Mouse (Mus musculus) cerebellum, adult 8-10 months (tissue): Measurements from ENCODE around the gene Mrps35.
A peak's percentile ranks its signal among the peaks of the same experiment; 100 is the strongest.

ENCODE experiments used
- DNase-seq: peaks from one replicate; pipeline ENCODE4 v3.0.0; 2022

The Mrps35 gene

DNA sequence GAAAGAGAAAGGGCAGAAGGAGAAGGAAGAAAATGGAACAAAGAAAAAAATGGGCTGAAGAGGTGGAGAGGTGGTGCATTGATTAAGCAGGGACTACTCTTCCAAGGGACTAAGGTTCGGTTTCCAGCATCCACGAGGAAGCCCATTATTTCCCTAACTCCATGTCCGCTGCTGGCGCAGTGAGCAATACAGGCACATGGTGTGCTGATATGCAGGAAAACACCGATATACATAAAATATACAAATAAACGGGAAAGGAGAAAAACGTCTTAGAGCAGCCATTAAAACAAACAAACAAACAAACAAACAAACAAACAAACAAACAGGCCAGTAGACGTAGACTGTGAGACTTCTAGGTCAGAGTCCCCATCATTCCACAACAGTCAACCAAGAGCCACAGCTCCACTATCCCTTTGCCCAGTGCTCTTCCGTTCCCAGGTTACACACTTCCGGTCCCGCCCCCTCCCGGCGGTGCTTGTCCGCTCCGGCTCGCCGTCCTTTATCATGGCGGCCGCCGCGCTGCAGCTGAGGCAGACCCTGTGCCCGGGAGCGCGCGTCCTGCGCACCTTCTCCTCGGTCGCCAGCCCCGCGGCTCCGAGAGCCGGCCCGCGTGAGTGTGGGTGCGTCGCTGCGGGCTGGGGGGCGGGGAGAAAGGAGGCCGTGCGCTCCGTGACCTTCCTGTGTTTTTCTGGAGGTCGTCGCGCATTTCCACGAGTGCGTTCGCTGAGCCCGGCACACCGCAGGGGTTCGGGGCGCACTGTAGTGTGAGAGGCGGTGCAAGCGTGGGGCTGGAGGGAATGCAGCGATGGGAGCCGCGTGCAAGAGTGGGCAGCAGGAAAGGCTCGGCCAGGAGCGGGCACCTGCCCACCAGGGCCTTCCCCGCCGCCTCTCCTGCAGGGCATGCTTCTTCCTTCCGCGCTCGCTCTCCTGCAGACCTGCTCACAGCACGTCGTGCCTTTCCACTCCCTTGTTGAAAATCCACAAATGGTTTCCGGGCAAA lies at the start of gene Mrps35:
Mrps35 (plus strand) TSS at position 474 of the 1,000 bp plus-strand sequence.
- DNase-seq: peak; percentile 87

DNA sequence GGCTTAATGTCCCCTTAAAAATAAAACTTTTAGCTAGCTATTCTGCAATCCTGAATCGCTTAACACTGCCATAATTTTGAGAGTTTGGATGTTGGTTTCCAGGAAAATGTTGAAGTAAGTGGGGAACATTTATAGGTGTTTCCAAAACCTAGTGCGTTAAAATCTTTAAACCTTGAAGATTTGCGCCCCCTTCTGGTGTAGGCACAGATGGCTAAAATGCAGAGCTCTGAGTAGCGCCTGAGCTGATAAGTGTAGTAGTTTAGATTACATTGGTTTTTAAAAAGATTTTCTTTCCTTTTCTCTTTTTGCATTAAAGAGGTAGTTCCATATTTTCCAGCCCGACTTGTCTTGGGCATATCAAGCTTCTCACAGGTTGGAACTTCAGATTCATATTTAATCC lies 48.3 kb upstream of the Mrps35 start:
- DNase-seq: peak; percentile 38

DNA sequence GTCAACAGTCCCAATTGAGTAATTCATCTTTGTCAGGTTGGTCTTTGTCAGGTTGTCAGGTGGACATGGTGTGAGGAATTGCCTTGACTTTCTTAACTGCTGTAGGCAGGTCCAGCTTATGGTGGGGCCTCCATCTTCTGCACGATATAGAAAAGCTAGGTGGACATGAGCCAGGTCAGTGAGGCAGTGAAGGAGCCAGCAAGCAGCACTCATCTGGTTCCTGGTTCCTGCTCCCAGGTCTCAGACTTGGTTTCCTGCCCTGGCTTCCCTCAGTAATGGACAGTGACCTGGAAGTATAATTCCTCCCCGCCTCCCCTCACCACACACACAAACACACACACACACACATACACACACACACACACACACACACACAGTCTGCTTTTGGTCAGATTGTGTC lies 47.2 kb upstream of the Mrps35 start:
- DNase-seq: no peak

DNA sequence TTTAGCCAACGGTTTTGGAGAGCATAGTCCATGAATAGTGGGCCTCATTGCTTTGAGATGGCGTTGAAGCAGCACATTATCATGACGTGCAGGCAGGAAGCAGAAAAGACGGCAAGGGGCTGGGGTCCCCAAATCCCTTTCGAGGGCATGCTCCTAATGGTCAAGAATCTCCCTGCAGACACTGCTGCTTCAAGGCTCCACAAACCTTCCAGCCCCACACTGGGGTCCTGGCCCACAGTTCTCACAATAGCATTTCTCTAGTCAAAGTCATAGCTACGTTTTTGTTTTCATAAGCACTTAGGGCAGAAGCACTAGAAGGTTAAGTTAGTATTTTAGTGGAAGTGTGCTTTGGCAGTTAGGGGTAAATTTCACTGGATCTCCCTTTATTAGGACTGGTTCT lies 46.7 kb upstream of the Mrps35 start:
- DNase-seq: no peak

DNA sequence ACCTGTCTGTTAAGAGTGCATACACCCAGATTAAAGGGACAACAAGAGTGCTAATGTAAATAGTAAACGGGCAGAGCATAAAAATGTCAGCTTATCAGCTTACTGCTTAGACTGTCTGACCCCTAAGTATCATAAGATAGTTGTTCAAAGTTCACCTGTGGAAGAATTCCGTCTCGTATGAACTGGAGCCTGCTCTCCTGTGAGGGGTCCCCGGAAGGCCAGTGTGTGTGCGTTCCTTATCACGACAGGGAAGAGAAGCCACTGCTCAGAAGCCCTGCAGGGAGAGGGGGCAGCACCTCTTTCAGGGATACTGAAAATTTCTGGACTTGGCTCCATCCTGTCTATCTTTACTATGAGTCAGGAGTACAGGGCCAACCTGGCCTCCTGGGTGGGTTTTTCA lies 45.6 kb upstream of the Mrps35 start:
- no peak for DNase-seq

DNA sequence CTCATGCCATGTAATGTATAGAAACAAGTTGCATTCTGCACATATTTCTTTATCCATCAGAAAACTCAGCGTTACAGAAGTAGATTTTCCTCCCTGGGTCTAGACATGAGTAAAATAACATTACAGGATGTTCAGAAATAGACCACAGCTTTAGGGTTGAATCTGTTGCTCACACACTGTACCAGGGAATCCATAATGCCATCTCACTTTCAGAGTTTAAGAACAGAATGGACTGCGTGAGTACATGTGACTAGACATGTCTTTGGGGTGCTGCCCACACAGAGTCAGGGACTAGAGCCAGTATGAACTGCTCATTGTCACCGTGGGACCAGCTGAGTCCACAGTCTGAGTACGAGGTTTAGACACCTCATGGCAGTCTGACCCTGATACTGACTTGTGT lies 43.9 kb upstream of the Mrps35 start:
- no peak for DNase-seq

DNA sequence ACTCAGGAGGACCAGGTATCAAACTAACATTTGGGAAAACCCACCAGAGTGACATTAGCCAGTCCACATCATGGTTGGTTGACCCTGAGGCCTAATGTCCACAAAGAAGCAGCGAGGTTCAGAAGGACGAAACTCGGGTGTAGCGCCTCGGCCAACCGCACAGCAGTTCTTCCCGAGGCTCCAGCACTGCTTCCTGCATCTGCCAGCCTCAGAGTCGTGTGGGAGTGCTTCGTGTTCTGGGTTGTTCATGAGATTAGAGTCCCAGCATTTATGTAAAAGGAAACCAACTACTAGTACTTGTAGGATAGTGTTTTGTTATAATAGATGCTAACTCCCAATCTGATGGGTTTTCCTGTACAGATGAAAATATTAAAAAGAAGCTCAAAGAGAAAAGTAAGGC lies 43.3 kb upstream of the Mrps35 start:
- DNase-seq: no peak

DNA sequence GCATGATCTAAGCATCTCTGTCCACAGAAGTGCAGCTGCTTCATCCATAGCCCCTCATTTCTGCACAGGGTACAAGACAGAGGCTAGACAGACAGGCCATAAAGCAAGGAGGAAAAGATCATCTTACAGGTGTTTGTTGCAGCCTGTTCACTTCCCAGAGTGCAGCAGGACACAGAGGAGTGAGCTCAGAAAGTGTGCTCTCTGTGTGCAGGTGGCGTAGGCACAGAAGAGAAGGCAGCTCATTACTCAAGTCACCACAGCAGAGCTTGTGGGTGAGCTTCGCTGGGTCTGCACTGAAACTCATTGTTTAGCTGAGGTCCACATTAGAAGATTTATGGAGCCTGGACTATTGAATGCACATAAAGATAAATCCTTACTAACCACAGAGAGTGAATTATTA lies 42.8 kb upstream of the Mrps35 start:
- no peak for DNase-seq

DNA sequence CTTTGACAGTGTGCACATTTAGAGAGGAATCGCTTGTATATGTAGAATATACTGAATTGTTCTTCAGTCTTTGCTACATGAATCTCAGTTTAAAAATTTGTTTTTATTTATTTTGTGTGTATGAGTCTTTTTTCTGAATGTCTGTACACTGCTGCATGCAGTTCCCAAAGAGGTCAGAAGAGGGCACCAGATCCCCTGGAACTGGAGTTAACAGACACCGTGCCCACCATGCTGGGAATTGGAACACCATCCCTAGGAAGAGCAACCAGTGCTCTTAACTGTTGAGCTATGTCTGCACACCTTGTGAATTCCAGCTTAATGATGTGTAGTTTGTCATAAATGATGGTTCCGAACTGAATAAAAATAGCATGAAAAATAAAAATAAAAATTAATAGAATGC lies 34.4 kb upstream of the Mrps35 start:
- DNase-seq: peak; percentile 65

DNA sequence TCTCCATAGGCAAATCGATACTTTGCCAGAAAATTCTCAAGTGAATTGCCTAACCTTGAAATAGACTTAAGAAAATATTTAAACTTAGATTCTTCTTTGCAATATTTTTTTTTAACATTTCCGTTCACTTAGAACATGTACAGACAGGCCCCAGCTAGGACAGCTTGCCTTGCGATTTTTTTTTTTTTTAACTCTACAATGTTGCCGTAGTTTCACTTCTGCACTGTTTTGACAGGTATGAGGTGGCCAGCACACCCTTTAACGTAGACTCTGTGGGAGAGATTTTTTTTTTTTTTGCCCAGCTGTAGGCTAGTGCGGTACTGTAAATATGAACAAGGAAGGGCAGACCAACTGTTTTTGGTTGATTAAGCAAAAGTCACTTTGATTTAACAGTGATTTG lies 32.2 kb upstream of the Mrps35 start:
- no peak for DNase-seq

DNA sequence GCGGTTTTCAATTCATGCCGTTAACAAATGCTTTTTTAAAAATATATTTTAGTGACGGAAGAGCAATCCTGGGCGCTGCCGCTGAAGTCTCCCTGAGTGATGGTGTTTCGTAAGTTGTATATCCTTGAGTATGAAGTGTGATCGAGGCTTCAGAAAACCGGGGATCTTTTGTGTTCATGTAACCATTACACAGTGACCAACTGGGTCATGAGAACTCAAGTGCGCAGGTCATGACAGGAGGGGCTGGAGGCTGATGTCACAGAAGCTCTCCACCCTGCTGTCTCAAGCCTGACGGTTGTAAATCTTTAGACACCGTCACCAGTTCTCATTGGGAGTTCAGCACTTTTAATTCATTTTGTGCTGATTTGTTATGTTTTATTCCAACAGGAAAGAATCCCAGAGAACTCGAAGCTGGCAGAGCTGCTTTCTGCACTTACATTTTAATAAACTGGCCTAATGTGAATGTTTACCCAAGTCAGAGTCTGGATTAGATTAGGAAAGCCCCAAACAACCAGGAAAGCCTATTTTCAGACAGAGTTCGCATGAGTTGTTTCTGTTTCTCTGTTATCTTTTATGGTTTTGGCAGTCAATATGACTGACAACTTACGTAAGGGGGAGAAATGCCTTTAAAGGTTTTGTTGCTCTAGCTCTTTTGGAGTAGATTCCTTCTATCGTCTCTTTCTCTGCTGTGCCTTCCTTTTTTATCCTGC lies 31.6 kb upstream of the Mrps35 start:
- no peak for DNase-seq

DNA sequence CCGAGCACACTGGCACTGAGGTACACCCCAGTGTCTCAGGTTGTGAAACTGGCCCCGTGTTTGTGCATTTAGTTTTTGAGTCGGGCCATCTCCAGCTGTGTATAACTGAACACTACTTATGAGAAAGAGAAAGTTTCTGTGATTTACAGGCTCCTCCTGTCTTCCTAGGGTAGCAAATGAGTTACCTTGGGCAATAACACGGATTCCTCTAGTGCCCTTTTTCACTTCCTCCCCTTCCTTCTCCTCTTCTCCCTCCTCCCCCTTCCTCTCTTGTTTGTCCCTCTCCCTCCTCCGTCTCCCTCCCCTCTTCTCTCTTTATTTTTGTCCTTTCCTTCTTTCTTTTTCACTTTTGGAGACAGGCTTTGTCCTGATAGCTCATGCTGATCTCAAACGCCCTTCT lies 31.0 kb upstream of the Mrps35 start:
- no peak for DNase-seq

DNA sequence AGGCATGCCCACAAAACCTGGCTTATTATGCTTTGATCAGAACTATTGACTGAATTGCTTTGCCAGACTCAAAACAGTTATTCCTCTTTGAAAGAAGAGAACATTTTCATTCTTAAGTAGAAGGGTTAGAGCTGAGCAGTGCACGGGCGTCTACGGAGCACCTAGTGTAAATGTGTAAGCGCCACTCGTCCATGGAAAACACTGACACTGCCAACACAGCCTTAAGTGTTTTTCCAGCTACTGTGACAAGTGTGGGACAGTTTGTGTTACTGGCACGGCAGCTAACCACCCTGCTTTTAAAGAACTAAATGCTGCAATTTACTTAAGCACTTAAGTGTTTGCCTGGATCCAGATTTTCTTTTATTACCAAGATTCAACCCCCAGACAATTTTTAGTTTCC lies 30.6 kb upstream of the Mrps35 start:
- no peak for DNase-seq

DNA sequence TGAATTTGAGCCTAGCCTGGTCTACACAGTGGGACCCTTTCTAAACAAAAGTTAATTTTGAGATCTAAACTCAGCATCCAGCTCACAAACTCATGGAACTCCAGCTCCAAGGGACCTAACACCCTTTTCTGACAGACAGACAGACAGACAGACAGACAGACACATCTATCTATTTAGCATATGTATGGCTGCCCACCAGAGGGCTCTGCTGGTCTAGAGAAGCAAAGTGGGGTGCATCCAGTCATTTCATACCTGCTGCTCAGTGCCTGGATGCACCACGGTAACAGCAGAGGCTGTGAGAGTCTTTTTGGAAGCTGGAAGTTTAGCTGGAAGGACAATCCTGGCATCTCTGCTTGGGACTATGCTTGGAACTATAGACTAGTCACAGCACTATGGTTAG lies 29.0 kb upstream of the Mrps35 start:
- DNase-seq: no peak

DNA sequence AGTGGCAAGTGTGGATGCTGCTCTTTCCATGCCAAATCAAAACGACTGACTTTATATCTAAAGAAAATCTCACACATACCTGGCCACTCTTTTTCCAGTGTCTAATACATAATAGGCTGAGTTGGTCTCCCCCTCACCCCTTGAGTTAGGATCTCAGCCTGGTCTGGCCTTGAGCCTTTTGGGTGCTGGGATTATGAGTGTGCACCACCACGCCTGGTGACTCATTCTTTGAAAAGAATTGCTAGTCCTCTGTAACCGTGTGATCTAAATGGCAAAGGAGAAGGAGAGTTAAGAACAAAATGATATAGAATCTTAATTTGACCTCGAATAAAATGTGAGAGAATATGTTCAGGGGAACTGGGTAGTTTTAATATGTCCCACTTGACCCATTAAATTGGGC lies 24.7 kb upstream of the Mrps35 start:
- DNase-seq: no peak

DNA sequence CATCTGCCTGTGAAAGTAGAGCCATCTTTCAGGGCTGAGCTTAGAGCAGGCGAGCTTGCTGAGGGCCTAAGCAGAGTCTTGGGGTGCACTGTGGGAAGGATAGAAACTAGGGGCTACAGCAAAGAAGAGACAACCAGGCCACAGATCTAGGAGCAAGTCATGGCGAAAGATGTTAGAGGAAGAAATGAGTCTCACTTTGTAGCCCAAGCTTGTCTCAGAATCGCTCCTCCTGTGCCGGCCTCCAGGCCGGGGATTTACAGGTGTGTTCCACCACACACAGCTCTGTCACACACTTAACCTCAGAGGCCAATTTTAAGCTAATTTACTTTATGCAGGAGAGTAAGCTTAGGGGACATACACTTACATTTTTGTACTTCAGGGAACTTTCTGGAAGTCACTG lies 24.2 kb upstream of the Mrps35 start:
- DNase-seq: no peak

DNA sequence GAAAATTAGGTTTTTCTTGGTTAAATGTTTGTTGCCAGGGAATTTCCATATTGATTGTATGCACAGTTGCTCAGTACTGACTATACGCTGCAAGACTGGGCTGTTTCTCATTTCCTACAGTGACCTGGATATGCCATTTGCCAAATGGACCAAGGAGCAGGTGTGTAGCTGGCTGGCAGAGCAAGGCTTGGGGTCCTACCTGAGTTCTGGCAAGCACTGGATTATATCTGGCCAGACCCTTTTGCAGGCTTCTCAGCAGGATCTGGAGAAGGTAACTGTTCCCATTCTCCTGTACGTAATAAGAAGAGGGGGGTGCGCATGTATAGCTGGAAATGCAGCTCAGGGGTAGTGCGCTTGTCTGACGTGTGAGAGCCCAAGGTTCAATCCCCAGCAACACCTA lies 21.4 kb upstream of the Mrps35 start:
- DNase-seq: no peak

DNA sequence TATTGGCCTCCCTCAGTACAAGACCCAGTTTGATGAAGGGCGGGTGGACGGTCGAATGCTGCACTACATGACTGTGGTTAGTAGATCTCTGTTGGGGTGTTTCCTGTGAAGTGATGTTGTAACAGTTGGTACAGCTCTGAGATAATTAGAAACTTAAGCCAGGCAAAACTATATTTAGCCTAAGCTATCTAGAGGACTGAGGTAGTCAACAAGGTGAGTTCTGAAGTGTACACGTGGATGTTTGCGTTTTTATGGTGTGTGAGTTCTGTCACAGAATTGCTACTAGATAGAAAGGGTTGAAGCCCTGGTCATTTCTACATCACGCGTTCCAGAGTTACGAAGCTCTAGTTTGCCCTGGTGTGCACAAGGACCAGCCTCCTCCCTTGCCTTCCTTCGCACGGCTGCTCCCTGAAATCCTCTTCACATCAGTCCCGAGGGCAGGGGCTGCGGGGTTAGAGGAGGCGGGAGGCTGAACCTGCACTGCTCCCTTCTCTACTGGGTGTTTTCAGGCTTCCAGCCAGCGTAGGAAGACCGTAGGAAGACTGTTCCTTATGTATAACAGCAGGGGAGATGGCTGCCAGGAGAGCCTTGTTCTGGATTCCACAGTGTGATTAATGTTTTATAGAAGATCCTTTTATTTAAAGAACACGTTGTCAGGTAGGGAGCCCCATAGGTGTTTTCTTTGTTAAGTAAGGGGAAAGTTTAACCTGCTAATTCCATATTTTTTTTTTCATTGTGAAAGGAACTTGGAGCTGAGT lies 20.0 kb upstream of the Mrps35 start:
- DNase-seq: no peak

DNA sequence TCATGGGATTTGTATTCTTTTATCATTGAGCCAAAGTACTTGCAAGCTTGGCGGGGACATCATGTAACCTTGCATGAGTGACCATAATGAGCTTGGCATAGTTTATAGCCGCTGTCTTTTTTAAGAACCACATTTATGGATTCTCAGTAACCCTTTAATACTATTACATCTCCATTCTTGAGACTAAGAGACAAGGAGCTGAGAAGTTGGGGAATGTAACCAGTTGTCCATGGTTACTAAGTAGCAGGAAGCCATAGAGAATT lies 19.5 kb upstream of the Mrps35 start:
- no peak for DNase-seq

DNA sequence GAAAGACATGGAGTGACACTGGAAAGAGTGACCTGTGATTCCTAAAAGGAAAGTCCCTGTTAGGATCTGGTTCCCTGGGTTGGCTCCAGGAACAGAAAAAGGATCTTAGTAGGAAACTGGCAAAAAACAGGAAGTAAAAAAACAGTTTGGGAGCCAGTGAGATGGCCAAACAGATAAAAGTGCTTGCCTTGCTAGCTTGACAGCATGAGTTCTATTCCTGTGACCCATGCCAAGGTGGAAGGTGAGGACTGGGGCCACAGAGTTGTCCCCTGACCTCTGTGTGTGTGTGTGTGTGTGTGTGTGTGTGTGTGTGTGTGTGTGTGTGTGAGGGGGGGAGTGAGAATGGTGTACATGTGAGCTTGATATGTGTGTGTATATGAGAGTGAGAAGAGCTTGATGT lies 19.0 kb upstream of the Mrps35 start:
- no peak for DNase-seq

DNA sequence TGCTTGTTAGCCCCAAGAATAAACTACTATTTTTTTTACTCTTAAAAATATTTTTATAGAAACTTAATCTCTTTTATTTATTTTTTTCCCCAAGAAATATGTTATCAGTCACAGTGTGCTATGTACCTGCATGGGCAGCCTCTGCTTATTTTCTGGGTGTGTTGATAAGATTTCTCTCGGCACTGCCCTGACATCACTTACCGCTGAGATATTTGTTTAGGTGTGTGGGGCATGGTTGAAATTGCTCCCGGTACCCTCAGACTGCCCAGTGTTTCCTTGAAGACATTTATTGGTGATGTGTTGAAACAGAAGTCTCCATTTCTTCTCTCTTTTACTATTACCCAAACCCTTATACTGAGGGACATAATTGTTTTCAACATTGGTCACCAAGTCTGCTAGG lies 17.8 kb upstream of the Mrps35 start:
- no peak for DNase-seq

DNA sequence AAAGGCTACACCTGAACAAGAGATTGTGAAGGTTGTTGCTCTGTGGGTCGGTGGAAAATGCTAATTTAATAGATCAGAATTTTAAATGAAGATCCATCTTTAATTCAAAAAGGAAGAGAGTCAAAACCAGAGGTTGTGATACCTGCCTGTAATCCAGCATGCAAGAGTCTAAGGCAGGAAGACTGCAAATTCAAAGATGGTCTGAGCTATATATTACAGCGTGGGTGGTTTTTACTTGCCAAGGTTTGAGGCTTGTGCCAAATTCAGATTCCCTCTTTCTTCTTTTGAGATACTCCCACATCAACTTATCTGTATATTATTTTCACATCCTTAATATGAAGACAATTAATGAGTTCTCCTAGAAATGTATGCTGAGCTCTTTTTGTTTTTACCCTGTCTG lies 14.2 kb upstream of the Mrps35 start:
- no peak for DNase-seq

DNA sequence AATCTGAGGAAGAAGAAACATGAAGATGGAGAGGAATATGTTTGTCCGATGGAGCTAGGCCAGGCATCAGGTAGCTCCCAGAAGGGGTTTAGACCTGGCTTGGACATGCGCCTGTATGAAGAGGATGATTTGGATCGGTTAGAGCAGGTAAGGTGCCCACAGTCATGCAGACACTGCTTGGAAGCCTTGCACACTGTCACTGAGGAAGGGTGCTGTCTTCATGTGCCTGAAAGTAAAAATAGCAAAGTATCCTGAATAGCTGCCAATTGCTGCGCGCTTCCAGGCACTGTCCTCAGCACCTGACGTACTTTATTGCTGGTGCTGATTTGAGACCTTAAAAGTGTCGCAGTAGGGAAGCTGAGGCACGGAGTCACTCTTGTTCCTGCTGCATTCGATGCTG lies 13.0 kb upstream of the Mrps35 start:
- DNase-seq: peak; percentile 55
